Mouse (Mus musculus): ENCODE results near the gene Fbf1. TPM values are rescaled to one million over a fixed set of nuclear protein-coding genes. Genes with fewer than 3 reads are reported as not detected.
"Not testable (repeated sequence)": the region's sequence is repeated elsewhere in the genome, so short reads cannot be mapped to it uniquely, and the experiment has no call there.

Gene Fbf1
- polyA plus RNA-seq, 1 experiment from 2014 or later = 27.7 TPM

DNA sequence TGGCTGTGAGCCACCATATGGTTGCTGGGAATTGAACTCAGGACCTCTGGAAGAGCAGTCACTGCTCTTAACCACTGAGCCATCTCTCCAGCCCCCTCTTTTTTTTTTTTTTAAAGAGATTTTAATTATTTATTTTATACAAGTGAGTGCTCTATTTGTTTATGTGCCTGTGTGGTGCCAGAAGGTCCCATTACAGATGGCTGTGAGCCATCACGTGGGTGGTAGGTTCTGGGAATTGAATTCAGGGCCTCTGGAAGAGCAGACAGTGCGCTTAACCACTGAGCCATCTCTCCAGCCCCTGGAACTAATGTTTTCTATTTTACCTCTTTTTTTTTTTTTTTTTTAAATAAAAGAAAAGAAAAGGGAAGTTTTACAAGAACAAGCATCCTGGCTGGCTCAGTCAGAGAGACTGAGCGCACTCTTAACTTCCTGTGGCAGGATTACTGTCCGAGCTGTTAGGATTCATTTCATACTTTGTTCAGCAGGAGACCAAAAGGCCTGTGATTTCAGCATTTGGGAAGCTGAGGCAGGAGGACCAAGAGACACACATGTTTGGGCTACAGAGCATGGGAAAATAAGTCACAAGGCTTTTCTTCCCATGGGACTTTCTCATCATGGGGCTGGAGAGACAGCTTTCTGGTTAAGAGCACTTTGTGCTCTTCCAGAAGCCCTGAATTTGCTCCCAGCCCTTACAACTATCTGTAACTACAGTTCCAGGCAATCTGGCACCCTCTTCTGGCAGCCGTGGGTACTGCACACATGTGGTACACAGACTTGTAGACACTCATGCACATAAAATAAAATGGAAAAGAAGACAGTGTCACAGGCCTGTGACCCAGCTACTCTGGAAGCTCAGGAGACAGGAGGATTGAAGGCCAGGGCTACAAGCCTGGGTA, 71.5 kb downstream of the Fbf1 start:
- Histone ChIP-seq H3K27ac (replicated peaks; ENCODE audit: low read depth, low read length) (no peak overlapping the region), H3K4me1 (ENCODE audit: control insufficient read depth, insufficient read depth, low read length) (peaks cover 5% of the 10 kb centered on the region), H3K9me3 (ENCODE audit: control insufficient read depth, low read length) (peaks cover 5% of the 10 kb centered on the region; the same call in 1 of the 2 replicates), H3K36me3 (ENCODE audit: control insufficient read depth, insufficient read depth, low read length) (no peaks in the 10 kb centered on the region), H3K4me2 (ENCODE audit: low read depth, low read length) (no peak overlapping the region), H3K4me3 (ENCODE audit: low read depth, low read length) (no peak overlapping the region), H3K27me3 (replicated peaks; ENCODE audit: control insufficient read depth, insufficient read depth, low read length) (no peaks in the 10 kb centered on the region), H3K9ac (ENCODE audit: low read depth, low read length) (no peak overlapping the region)
- DNase-seq (ENCODE audit: low spot score) (no peak), ATAC-seq (ENCODE audit: low read depth) (no peak)
- 89% methylated on average over 5 of the region's 5 CpGs for WGBS

DNA sequence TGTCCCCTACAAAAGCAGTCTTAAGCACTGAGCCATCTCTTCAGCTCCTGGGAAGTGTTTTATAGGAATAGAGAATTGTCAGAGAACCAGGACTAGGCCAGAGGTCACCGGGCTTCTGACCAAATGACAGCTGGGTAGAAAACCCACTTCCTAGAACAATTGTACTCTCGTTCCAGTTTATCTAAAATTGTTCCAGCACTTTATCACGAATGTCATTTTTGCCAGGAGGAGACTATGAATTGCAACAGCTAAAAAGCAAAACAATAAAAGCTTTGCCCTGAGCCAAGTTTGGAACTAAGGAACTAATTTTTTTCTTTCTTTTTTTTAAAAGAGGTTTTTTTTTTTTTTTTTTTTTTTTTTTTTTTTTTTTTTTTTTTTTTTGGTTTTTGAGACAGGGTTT, 72.4 kb downstream of the Fbf1 start:
- ATAC-seq (ENCODE audit: low read depth) = no peak
- Histone ChIP-seq H3K36me3 (ENCODE audit: control insufficient read depth, insufficient read depth, low read length) (no peaks in the 10 kb centered on the region), H3K27ac (replicated peaks; ENCODE audit: low read depth, low read length) (no peak overlapping the region), H3K9ac (ENCODE audit: low read depth, low read length) (no peak overlapping the region), H3K27me3 (replicated peaks; ENCODE audit: control insufficient read depth, insufficient read depth, low read length) (no peaks in the 10 kb centered on the region), H3K4me1 (ENCODE audit: control insufficient read depth, insufficient read depth, low read length) (no peaks in the 10 kb centered on the region), H3K4me3 (ENCODE audit: low read depth, low read length) (no peak overlapping the region), H3K4me2 (ENCODE audit: low read depth, low read length) (no peak overlapping the region), H3K9me3 (ENCODE audit: control insufficient read depth, low read length) (peaks cover 5% of the 10 kb centered on the region; the same call in 1 of the 2 replicates)
- WGBS = 63% methylated on average over 3 of the region's 3 CpGs
- no peak for DNase-seq (ENCODE audit: low spot score)

DNA sequence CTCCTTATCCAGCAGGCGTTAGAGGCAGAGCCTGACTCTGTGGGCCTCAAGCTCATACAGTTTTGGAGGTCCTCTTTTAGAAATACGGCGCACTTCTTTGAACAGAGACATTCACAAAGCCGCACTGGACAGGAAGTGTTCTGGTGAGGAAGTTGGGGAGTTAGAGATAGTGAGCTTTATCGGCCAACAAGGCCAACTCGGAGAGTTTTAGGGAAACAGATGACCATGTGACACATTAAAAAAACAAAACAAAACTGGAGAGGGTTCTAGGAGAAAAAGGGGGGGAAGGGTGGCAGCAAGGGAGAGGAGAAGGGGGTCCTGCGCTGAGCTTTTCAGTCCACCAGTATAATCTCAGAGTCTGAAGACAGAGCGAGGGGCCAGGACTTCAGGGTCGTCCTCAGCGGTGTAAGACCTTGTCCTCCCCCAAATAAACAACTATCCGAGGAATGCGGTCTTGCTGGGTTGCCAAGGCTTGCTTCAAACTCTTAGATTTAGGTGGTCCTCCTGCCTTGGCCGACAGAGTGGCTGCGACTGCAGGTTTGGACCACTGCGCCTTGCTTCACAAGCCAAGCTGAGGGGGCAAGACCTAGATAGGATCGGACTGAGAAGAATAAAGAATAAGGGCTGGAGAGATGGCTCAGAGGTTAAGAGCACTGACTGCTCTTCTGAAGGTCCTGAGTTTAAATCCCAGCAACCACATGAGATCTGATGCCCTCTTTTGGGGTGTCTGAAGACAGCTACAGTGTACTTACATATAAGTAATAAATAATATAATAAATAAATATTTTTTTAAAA, 74.0 kb downstream of the Fbf1 start:
- DNase-seq (ENCODE audit: low spot score) = no peak
- Histone ChIP-seq H3K36me3 (ENCODE audit: control insufficient read depth, insufficient read depth, low read length) (no peaks in the 10 kb centered on the region), H3K27ac (replicated peaks; ENCODE audit: low read depth, low read length) (no peak overlapping the region), H3K9me3 (ENCODE audit: control insufficient read depth, low read length) (peaks cover 5% of the 10 kb centered on the region; the same call in 1 of the 2 replicates), H3K4me3 (ENCODE audit: low read depth, low read length) (no peak overlapping the region), H3K27me3 (replicated peaks; ENCODE audit: control insufficient read depth, insufficient read depth, low read length) (no peaks in the 10 kb centered on the region), H3K9ac (ENCODE audit: low read depth, low read length) (no peak overlapping the region), H3K4me2 (ENCODE audit: low read depth, low read length) (no peak overlapping the region), H3K4me1 (ENCODE audit: control insufficient read depth, insufficient read depth, low read length) (no peaks in the 10 kb centered on the region)
- 59% methylated on average over 16 of the region's 16 CpGs for WGBS
- ATAC-seq (ENCODE audit: low read depth) = no peak

DNA sequence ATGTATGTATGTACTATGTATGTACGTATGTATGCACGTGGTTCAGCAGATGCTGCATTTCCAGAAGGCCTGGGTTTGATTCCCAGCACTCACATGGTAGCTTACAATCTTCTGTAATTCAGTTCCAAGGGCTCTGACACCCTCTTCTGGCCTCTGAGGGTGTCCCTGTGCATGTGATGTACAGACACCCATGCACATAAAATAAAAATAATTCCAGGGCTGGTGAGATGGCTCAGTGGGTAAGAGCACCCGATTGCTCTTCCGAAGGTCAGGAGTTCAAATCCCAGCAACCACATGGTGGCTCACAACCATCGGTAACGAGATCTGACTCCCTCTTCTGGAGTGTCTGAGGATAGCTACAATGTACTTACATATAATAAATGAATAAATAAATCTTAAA, 75.0 kb downstream of the Fbf1 start:
- not testable (repeated sequence) for H3K36me3 ChIP-seq (ENCODE audit: control insufficient read depth, insufficient read depth, low read length); H3K9ac ChIP-seq (ENCODE audit: low read depth, low read length); H3K9me3 ChIP-seq (ENCODE audit: control insufficient read depth, low read length); H3K4me3 ChIP-seq (ENCODE audit: low read depth, low read length); DNase-seq (ENCODE audit: low spot score); ATAC-seq (ENCODE audit: low read depth); H3K4me1 ChIP-seq (ENCODE audit: control insufficient read depth, insufficient read depth, low read length); H3K27ac ChIP-seq (replicated peaks; ENCODE audit: low read depth, low read length); H3K4me2 ChIP-seq (ENCODE audit: low read depth, low read length); H3K27me3 ChIP-seq (replicated peaks; ENCODE audit: control insufficient read depth, insufficient read depth, low read length)
- WGBS = 88% methylated on average over 6 of the region's 6 CpGs

Other genes starting within 250 kb of the Fbf1 start
- 30.2 and 36.6 TPM in 2 replicates for gene Sap30bp, start 234.9 kb downstream of the Fbf1 start, polyA plus RNA-seq (2014; fragmentation: Nextera tagmentation; extraction: Ambion mirVana)
- gene Recql5, start 234.7 kb downstream of the Fbf1 start, polyA plus RNA-seq (2014; fragmentation: Nextera tagmentation; extraction: Ambion mirVana) = 13.3 TPM in 2 replicates
- gene Itgb4, start 193.5 kb downstream of the Fbf1 start, polyA plus RNA-seq (2014; fragmentation: Nextera tagmentation; extraction: Ambion mirVana) = 10.7 and 11.0 TPM in 2 replicates
- gene Galk1, start 155.4 kb downstream of the Fbf1 start, polyA plus RNA-seq (2014; fragmentation: Nextera tagmentation; extraction: Ambion mirVana) = 140 and 164 TPM in 2 replicates
- 1,358 and 1,723 TPM in 2 replicates for gene H3f3b, start 140.2 kb downstream of the Fbf1 start, polyA plus RNA-seq (2014; fragmentation: Nextera tagmentation; extraction: Ambion mirVana)
- gene Unk, start 137.8 kb downstream of the Fbf1 start, polyA plus RNA-seq (2014; fragmentation: Nextera tagmentation; extraction: Ambion mirVana) = 25.1 and 30.3 TPM in 2 replicates
- gene Unc13d, start 90.2 kb downstream of the Fbf1 start, polyA plus RNA-seq (2014; fragmentation: Nextera tagmentation; extraction: Ambion mirVana) = 2.0 and 2.6 TPM in 2 replicates
- gene Wbp2, start 81.2 kb downstream of the Fbf1 start, polyA plus RNA-seq (2014; fragmentation: Nextera tagmentation; extraction: Ambion mirVana) = 69.0 and 74.9 TPM in 2 replicates
- gene Trim47, start 41.0 kb downstream of the Fbf1 start, polyA plus RNA-seq (2014; fragmentation: Nextera tagmentation; extraction: Ambion mirVana) = 25.6 and 29.0 TPM in 2 replicates
- 2.9 and 3.2 TPM in 2 replicates for gene Trim65, start 37.0 kb downstream of the Fbf1 start, polyA plus RNA-seq (2014; fragmentation: Nextera tagmentation; extraction: Ambion mirVana)
- 76.4 and 81.3 TPM in 2 replicates for gene Mrpl38, start 29.3 kb downstream of the Fbf1 start, polyA plus RNA-seq (2014; fragmentation: Nextera tagmentation; extraction: Ambion mirVana)
- 59.8 and 64.1 TPM in 2 replicates for gene Ten1, start 30.7 kb upstream of the Fbf1 start, polyA plus RNA-seq (2014; fragmentation: Nextera tagmentation; extraction: Ambion mirVana)
- gene Acox1, start 30.9 kb upstream of the Fbf1 start, polyA plus RNA-seq (2014; fragmentation: Nextera tagmentation; extraction: Ambion mirVana) = 29.8 and 30.8 TPM in 2 replicates
- 9.5 and 10.1 TPM in 2 replicates for gene Evpl, start 69.9 kb upstream of the Fbf1 start, polyA plus RNA-seq (2014; fragmentation: Nextera tagmentation; extraction: Ambion mirVana)
- gene Srp68, start 106.1 kb upstream of the Fbf1 start, polyA plus RNA-seq (2014; fragmentation: Nextera tagmentation; extraction: Ambion mirVana) = 91.9 and 92.5 TPM in 2 replicates
- gene Galr2, start 112.8 kb upstream of the Fbf1 start, polyA plus RNA-seq (2014; fragmentation: Nextera tagmentation; extraction: Ambion mirVana) = 0.29 and 0.60 TPM in 2 replicates
- 60.5 and 71.2 TPM in 2 replicates for gene Exoc7, start 139.1 kb upstream of the Fbf1 start, polyA plus RNA-seq (2014; fragmentation: Nextera tagmentation; extraction: Ambion mirVana)
- gene Foxj1, start 167.2 kb upstream of the Fbf1 start, polyA plus RNA-seq (2014; fragmentation: Nextera tagmentation; extraction: Ambion mirVana) = 7.1 and 13.7 TPM in 2 replicates
- 17.7 and 18.2 TPM in 2 replicates for gene Rnf157, start 244.9 kb upstream of the Fbf1 start, polyA plus RNA-seq (2014; fragmentation: Nextera tagmentation; extraction: Ambion mirVana)

All from embryonic facial prominence, embryonic 14.5 days (tissue).